Mouse (Mus musculus) MEL (cell line): Measurements from ENCODE around the gene Prx. TPM values are rescaled to one million over a fixed set of nuclear protein-coding genes. Genes with fewer than 3 reads are reported as not detected.

Source experiments
- DNase-seq: peaks from one replicate; pipeline ENCODE4 v3.0.0; 2011; ENCODE audit warnings: low read depth, low spot score
- H3K27ac ChIP-seq: 2 replicates; pipeline ENCODE4 v1.5.1; 2012; ENCODE audit warnings: low read depth, mild to moderate bottlenecking, control low read depth, low read length, moderate library complexity; ENCODE audit not compliant: control insufficient read depth
- H3K27me3 ChIP-seq, 2 experiments: fragments of 150-350 bp in 1 of 2; sonication (generic) in 1 of 2; 2 replicates each; pipeline ENCODE4 v1.6.1; 2012; ENCODE audit warnings: low read length in 2 of 2, mild to moderate bottlenecking in 2 of 2, improper control_type of control experiment in 1 of 2, moderate library complexity in 1 of 2; ENCODE audit not compliant: insufficient read depth in 2 of 2, control insufficient read depth in 1 of 2
- H3K36me3 ChIP-seq, 2 experiments: 2 replicates each; pipeline ENCODE4 v1.6.1; 2012 to 2014; ENCODE audit warnings: low read length in 2 of 2, improper control_type of control experiment in 1 of 2, inconsistent platforms in 1 of 2, mild to moderate bottlenecking in 1 of 2; ENCODE audit not compliant: insufficient read depth in 2 of 2, control insufficient read depth in 1 of 2
- H3K4me1 ChIP-seq, 2 experiments: fragments of 150-350 bp in 1 of 2; sonication (generic) in 1 of 2; 2 replicates each; pipeline ENCODE4 v1.6.1; 2012; ENCODE audit warnings: low read length in 2 of 2, improper control_type of control experiment in 1 of 2, mild to moderate bottlenecking in 1 of 2; ENCODE audit not compliant: insufficient read depth in 2 of 2, control insufficient read depth in 1 of 2
- H3K4me3 ChIP-seq, 2 experiments: fragments of 150-350 bp in 1 of 2; sonication (generic) in 1 of 2; 2 replicates each; pipeline ENCODE4 v1.5.1; 2012; ENCODE audit warnings: low read depth in 2 of 2, low read length in 2 of 2, mild to moderate bottlenecking in 2 of 2, moderate library complexity in 2 of 2, control low read depth in 1 of 2, improper control_type of control experiment in 1 of 2; ENCODE audit not compliant: control insufficient read depth in 1 of 2, insufficient read depth in 1 of 2
- H3K79me2 ChIP-seq: 2 replicates; pipeline ENCODE4 v1.6.1; 2012; ENCODE audit warnings: mild to moderate bottlenecking, low read length, moderate library complexity; ENCODE audit not compliant: control insufficient read depth, poor library complexity, insufficient read depth
- H3K9ac ChIP-seq: 2 replicates; pipeline ENCODE4 v1.6.1; 2012; ENCODE audit warnings: low read depth, mild to moderate bottlenecking, control low read depth, low read length, moderate library complexity; ENCODE audit not compliant: control insufficient read depth, poor library complexity, severe bottlenecking
- H3K9me3 ChIP-seq: fragments of 150-350 bp; sonication (generic); replicated peaks from 2 replicates; pipeline ENCODE4 v1.6.1; 2012; ENCODE audit warnings: mild to moderate bottlenecking, low read length, improper control_type of control experiment, moderate library complexity; ENCODE audit not compliant: insufficient read depth
- CHD1 ChIP-seq: IDR thresholded peaks from 2 replicates; pipeline ENCODE4 v1.6.1; 2012; ENCODE audit warnings: low read depth, mild to moderate bottlenecking, inconsistent platforms, low read length, improper control_type of control experiment
- CTCF ChIP-seq, 3 experiments: IDR thresholded peaks in 2 of 3; conservative IDR thresholded peaks in 1 of 3; 2 replicates each; pipeline ENCODE4 v1.5.1; 2011 to 2012; ENCODE audit warnings: low read length in 3 of 3, low read depth in 2 of 3, mild to moderate bottlenecking in 2 of 3, improper control_type of control experiment in 1 of 3, inconsistent platforms in 1 of 3, mixed read lengths in 1 of 3, moderate library complexity in 1 of 3; ENCODE audit not compliant: control insufficient read depth in 1 of 3, insufficient read depth in 1 of 3, poor library complexity in 1 of 3, severe bottlenecking in 1 of 3
- JUND ChIP-seq: IDR thresholded peaks from 2 replicates; pipeline ENCODE4 v1.6.1; 2011; ENCODE audit warnings: low read depth, mild to moderate bottlenecking, improper control_type of control experiment, low read length
- MAZ ChIP-seq: IDR thresholded peaks from 2 replicates; pipeline ENCODE4 v1.6.1; 2012; ENCODE audit warnings: low read depth, mild to moderate bottlenecking, inconsistent platforms, low read length, improper control_type of control experiment
- NRF1 ChIP-seq: IDR thresholded peaks from 2 replicates; pipeline ENCODE4 v1.6.1; 2014; ENCODE audit warnings: low read depth, mild to moderate bottlenecking, inconsistent platforms, low read length, improper control_type of control experiment, moderate library complexity; ENCODE audit not compliant: poor library complexity, insufficient read depth, severe bottlenecking
- POLR2A ChIP-seq, 2 experiments: IDR thresholded peaks; 2 replicates each; pipeline ENCODE4 v1.6.1; 2011 to 2012; ENCODE audit warnings: low read length in 2 of 2, mild to moderate bottlenecking in 2 of 2, control low read depth in 1 of 2, improper control_type of control experiment in 1 of 2, low read depth in 1 of 2, moderate library complexity in 1 of 2; ENCODE audit not compliant: control insufficient read depth in 1 of 2, insufficient read depth in 1 of 2, poor library complexity in 1 of 2
- POLR2AphosphoS2 ChIP-seq: IDR thresholded peaks from 2 replicates; pipeline ENCODE4 v1.6.1; 2011; ENCODE audit warnings: low read length, improper control_type of control experiment
- POLR2AphosphoS5 ChIP-seq: IDR thresholded peaks from 2 replicates; pipeline ENCODE4 v1.6.1; 2012; ENCODE audit warnings: low read depth, borderline replicate concordance, mild to moderate bottlenecking, inconsistent platforms, low read length, moderate library complexity, mixed read lengths
- SMC3 ChIP-seq: IDR thresholded peaks from 2 replicates; pipeline ENCODE4 v1.6.1; 2011; ENCODE audit warnings: low read depth, low read length, improper control_type of control experiment
- TBP ChIP-seq: IDR thresholded peaks from 2 replicates; pipeline ENCODE4 v1.8.0; 2011; ENCODE audit warnings: low read depth, low read length, improper control_type of control experiment
- TCF12 ChIP-seq: IDR thresholded peaks from 2 replicates; pipeline ENCODE4 v1.6.1; 2014; ENCODE audit warnings: low read depth, mild to moderate bottlenecking, inconsistent platforms, low read length, improper control_type of control experiment, moderate library complexity
- UBTF ChIP-seq: IDR thresholded peaks from 2 replicates; pipeline ENCODE4 v1.6.1; 2012; ENCODE audit warnings: low read depth, mild to moderate bottlenecking, inconsistent platforms, low read length, improper control_type of control experiment, moderate library complexity, borderline replicate concordance; ENCODE audit not compliant: insufficient read depth
- USF1 ChIP-seq: IDR thresholded peaks from 2 replicates; pipeline ENCODE4 v1.6.1; 2014; ENCODE audit warnings: low read depth, mild to moderate bottlenecking, inconsistent platforms, low read length, improper control_type of control experiment, moderate library complexity
- USF2 ChIP-seq, 2 experiments: IDR thresholded peaks; 2 replicates each; pipeline ENCODE4 v1.6.1; 2011 to 2012; ENCODE audit warnings: improper control_type of control experiment in 2 of 2, low read length in 2 of 2, borderline replicate concordance in 1 of 2, inconsistent platforms in 1 of 2, low read depth in 1 of 2, mild to moderate bottlenecking in 1 of 2; ENCODE audit not compliant: insufficient read depth in 1 of 2
- ZC3H11A ChIP-seq: IDR thresholded peaks from 2 replicates; pipeline ENCODE4 v1.6.1; 2012; ENCODE audit warnings: low read depth, mild to moderate bottlenecking, inconsistent platforms, low read length, improper control_type of control experiment
- ZMIZ1 ChIP-seq: IDR thresholded peaks from 2 replicates; pipeline ENCODE4 v1.6.1; 2012; ENCODE audit warnings: low read depth, mild to moderate bottlenecking, inconsistent platforms, low read length, improper control_type of control experiment, moderate library complexity
- ZNF384 ChIP-seq: IDR thresholded peaks from 2 replicates; pipeline ENCODE4 v1.6.1; 2012; ENCODE audit warnings: low read depth, mild to moderate bottlenecking, inconsistent platforms, low read length, improper control_type of control experiment
- polyA plus RNA-seq, 2 experiments: library from polyadenylated mRNA; stranded (reverse) in 1 of 2; unstranded in 1 of 2; fragments of >175 nt in 1 of 2; fragments of >200 nt in 1 of 2; gene quantifications; 2 replicates each; pipeline versions ENCODE4 v1.2.1 to v1.2.4; 2012; ENCODE audit warnings: low replicate concordance in 2 of 2, low read depth in 1 of 2; ENCODE audit not compliant: insufficient read length in 2 of 2, insufficient read depth in 1 of 2, missing spikeins in 1 of 2
- total RNA-seq: library from RNA; depleted of rRNA; stranded (reverse); fragments of 300-350 nt; gene quantifications from 2 replicates; pipeline ENCODE4 v1.2.3, GENCODE M21; 2012

The Prx gene
- total and polyA plus RNA-seq, 3 experiments: 0.39 to 1.4 TPM; not detected in 1

- TF ChIP-seq POLR2AphosphoS2 (peak; percentile 98), ZC3H11A (no peak), UBTF (no peak), POLR2A (IDR thresholded peaks at IDR 0.05; ENCODE audit: control insufficient read depth in 1 of 2, insufficient read depth in 1 of 2, low read depth in 1 of 2, low read length in 2 of 2, poor library complexity in 1 of 2) (peak; percentile 84 to 99), SMC3 (no peak), ZNF384 (no peak), JUND (no peak), NRF1 (peak; percentile 88), POLR2AphosphoS5 (peak; percentile 96), USF2 (IDR thresholded peaks at IDR 0.05; ENCODE audit: borderline replicate concordance in 1 of 2, insufficient read depth in 1 of 2, low read depth in 1 of 2, low read length in 2 of 2) (no peak), ZMIZ1 (peak; percentile 98), CHD1 (no peak; the same call in 1 of the 2 replicates)
These were observed 12.1 kb upstream of the Prx start, which contains the start of gene Sertad1 (continued) for GRCm38 (mm10) chr7:27486770-27487697.

- no peak for TF ChIP-seq MAZ
- no peak for TF ChIP-seq CTCF (IDR thresholded peaks at IDR 0.05 in 2 of 3, conservative IDR thresholded peaks at IDR 0.05 in 1 of 3; ENCODE audit: control insufficient read depth in 1 of 3, insufficient read depth in 1 of 3, low read depth in 2 of 3, low read length in 3 of 3, poor library complexity in 1 of 3, severe bottlenecking in 1 of 3)
- TF ChIP-seq TCF12: 0 out of 2 replicates have a peak, but pooled peaks have one; percentile 20
- peak; percentile 64 for TF ChIP-seq NRF1
- no peak for TF ChIP-seq TBP
- no peak for TF ChIP-seq SMC3
- TF ChIP-seq USF1: no peak
- peak; percentile 93 for TF ChIP-seq ZNF384
- TF ChIP-seq, all 39 proteins: peak for 3
- Histone ChIP-seq H3K4me3 (peak overlapping the region; percentile 84 to 94), H3K27ac (peak overlapping the region; percentile 78), H3K4me1 (peaks cover 13 to 32% of the 10 kb centered on the region in 2 experiments), H3K79me2 (peaks cover 11% of the 10 kb centered on the region), H3K36me3 (peaks cover 0 to 38% of the 10 kb centered on the region in 2 experiments; a peak in 2 of 4 replicates), H3K9ac (peak overlapping the region; percentile 87), H3K9me3 (no peaks in the 10 kb centered on the region), H3K27me3 (no peaks in the 10 kb centered on the region)
- peak; percentile 76 for DNase-seq
These were observed 11.3 kb upstream of the Prx start for GRCm38 (mm10) chr7:27487740-27488268.
